Mouse (Mus musculus) myocyte (in vitro differentiated cells): ENCODE measurements around the gene Crocc. TPM values are rescaled to one million over a fixed set of nuclear protein-coding genes. Genes with fewer than 3 reads are reported as not detected.

Source experiments
- H3K27me3 ChIP-seq: one replicate; pipeline ENCODE4 v1.6.1; 2011; ENCODE audit not compliant: control insufficient read depth, insufficient read depth, insufficient read length
- H3K36me3 ChIP-seq: one replicate; pipeline ENCODE4 v1.6.1; 2011; ENCODE audit not compliant: control insufficient read depth, insufficient read depth
- H3K4me2 ChIP-seq: one replicate; pipeline ENCODE4 v1.6.1; 2011; ENCODE audit warnings: low read depth, control low read depth
- H3K4me3 ChIP-seq: one replicate; pipeline ENCODE4 v1.5.1; 2011; ENCODE audit warnings: mild to moderate bottlenecking, control low read depth, moderate library complexity
- H3K79me2 ChIP-seq: one replicate; pipeline ENCODE4 v1.6.1; 2011; ENCODE audit not compliant: control insufficient read depth, insufficient read depth
- H3ac ChIP-seq: one replicate; pipeline ENCODE4 v1.6.1; 2011; ENCODE audit not compliant: control insufficient read depth, insufficient read length
- CEBPB ChIP-seq: IDR thresholded peaks from 2 replicates; pipeline ENCODE4 v1.6.1; 2011; ENCODE audit warnings: mild to moderate bottlenecking, moderate library complexity; ENCODE audit not compliant: poor library complexity, insufficient read depth, severe bottlenecking
- E2F4 ChIP-seq: IDR thresholded peaks from one replicate; pipeline ENCODE4 v1.6.1; 2011; ENCODE audit warnings: mild to moderate bottlenecking, control low read depth, moderate library complexity; ENCODE audit not compliant: insufficient read depth
- MAX ChIP-seq: IDR thresholded peaks from one replicate; pipeline ENCODE4 v1.6.1; 2011; ENCODE audit warnings: low read depth, mild to moderate bottlenecking, control low read depth
- MYOD1 ChIP-seq, 3 experiments: IDR thresholded peaks; one replicate each; pipeline ENCODE4 v1.6.1; 2011; ENCODE audit warnings: control low read depth in 2 of 3, low read depth in 2 of 3, mild to moderate bottlenecking in 2 of 3, moderate library complexity in 1 of 3; ENCODE audit not compliant: insufficient read length in 2 of 3, control insufficient read depth in 1 of 3
- MYOG ChIP-seq, 3 experiments: IDR thresholded peaks; one replicate each; pipeline ENCODE4 v1.6.1; 2011; ENCODE audit warnings: control low read depth in 2 of 3, low read depth in 2 of 3, mild to moderate bottlenecking in 2 of 3; ENCODE audit not compliant: insufficient read length in 2 of 3, control insufficient read depth in 1 of 3, insufficient read depth in 1 of 3
- POLR2A ChIP-seq: IDR thresholded peaks from one replicate; pipeline ENCODE4 v1.6.1; 2011; ENCODE audit warnings: low read depth, mild to moderate bottlenecking, control low read depth, moderate library complexity; ENCODE audit not compliant: insufficient read length
- POLR2AphosphoS2 ChIP-seq: IDR thresholded peaks from one replicate; pipeline ENCODE4 v1.6.1; 2011; ENCODE audit warnings: low read depth, control low read depth; ENCODE audit not compliant: insufficient read length
- REST ChIP-seq: IDR thresholded peaks from one replicate; pipeline ENCODE4 v1.6.1; 2011; ENCODE audit warnings: mild to moderate bottlenecking, control low read depth, moderate library complexity; ENCODE audit not compliant: insufficient read depth, insufficient read length
- SRF ChIP-seq: IDR thresholded peaks from one replicate; pipeline ENCODE4 v1.6.1; 2011; ENCODE audit warnings: low read depth; ENCODE audit not compliant: control insufficient read depth, insufficient read length
- TCF12 ChIP-seq: IDR thresholded peaks from one replicate; pipeline ENCODE4 v1.6.1; 2011; ENCODE audit warnings: mild to moderate bottlenecking, control low read depth; ENCODE audit not compliant: poor library complexity, insufficient read depth, severe bottlenecking
- TCF3 ChIP-seq: IDR thresholded peaks from one replicate; pipeline ENCODE4 v1.6.1; 2011; ENCODE audit warnings: low read depth, control low read depth; ENCODE audit not compliant: insufficient read length
- USF1 ChIP-seq: IDR thresholded peaks from one replicate; pipeline ENCODE4 v1.6.1; 2011; ENCODE audit warnings: low read depth, mild to moderate bottlenecking, control low read depth, moderate library complexity
- polyA plus RNA-seq: library from polyadenylated mRNA; unstranded; fragments of >200 nt; fragmentation: generic; extraction: Trizol; gene quantifications from one replicate; pipeline ENCODE4 v1.2.1, GENCODE M21; 2012; ENCODE audit warnings: missing spikeins

Crocc gene
- polyA plus RNA-seq, 1 experiment = 3.9 TPM

DNA sequence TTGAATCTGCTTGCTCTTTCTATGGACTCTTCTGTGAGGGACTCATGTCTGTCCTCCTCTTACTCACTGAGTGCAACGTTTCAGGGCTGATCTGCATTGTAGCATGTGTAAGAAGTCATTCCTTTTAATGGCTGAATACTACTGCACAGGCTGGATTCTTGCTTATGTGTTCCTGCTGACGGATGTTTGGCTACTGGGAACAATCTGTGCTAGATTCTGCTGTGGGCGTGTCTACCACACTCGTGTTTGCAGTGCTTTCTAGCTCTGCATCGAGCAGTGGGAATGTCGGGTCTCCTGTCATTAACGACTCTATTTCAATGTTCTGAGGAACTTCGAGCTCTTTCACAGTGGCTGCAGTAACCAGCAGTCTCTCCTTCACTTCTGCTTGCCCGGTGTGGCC, 36.3 kb downstream of the Crocc start:
- no peaks in the 10 kb centered on the region for H3K79me2 ChIP-seq
- no peaks in the 10 kb centered on the region for H3K27me3 ChIP-seq
- H3K36me3 ChIP-seq = no peaks in the 10 kb centered on the region
- H3K4me2 ChIP-seq = no peak overlapping the region
- H3K4me3 ChIP-seq = no peak overlapping the region
- TF ChIP-seq E2F4 (no peak), POLR2A (no peak)
- no peak overlapping the region for H3ac ChIP-seq

DNA sequence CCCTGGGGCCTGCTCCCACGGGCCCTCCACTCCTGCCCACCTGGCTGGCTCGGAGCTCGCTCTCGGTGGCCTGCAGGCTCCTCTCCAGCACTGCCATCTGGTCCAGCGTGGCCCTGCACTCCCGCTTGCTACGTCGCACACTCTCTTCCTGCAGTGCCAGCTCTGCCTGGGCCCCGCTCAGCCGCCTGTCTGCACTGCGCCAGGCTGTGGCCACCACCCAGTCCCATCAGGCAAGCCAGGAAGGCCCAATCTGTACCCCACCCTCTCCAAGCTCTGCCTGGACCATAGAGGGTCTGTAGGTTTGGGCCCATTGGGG, 38.8 kb downstream of the Crocc start:
- Histone ChIP-seq H3K79me2 (no peaks in the 10 kb centered on the region), H3K27me3 (no peaks in the 10 kb centered on the region), H3K4me3 (no peak overlapping the region), H3K36me3 (no peaks in the 10 kb centered on the region), H3K4me2 (no peak overlapping the region), H3ac (no peak overlapping the region)
- no peak for TF ChIP-seq TCF3
- TF ChIP-seq MAX = no peak
- no peak for TF ChIP-seq MYOD1 (IDR thresholded peaks at IDR 0.05; ENCODE audit: control insufficient read depth in 1 of 3, insufficient read length in 2 of 3, low read depth in 2 of 3)
- TF ChIP-seq SRF = no peak
- no peak for TF ChIP-seq MYOG (IDR thresholded peaks at IDR 0.05; ENCODE audit: control insufficient read depth in 1 of 3, insufficient read depth in 1 of 3, insufficient read length in 2 of 3, low read depth in 2 of 3)
- TF ChIP-seq REST = no peak
- no peak for TF ChIP-seq POLR2A
- TF ChIP-seq TCF12 = no peak
- no peak for TF ChIP-seq E2F4
- TF ChIP-seq CEBPB = no peak
- TF ChIP-seq POLR2AphosphoS2 = no peak
- TF ChIP-seq USF1 = no peak

DNA sequence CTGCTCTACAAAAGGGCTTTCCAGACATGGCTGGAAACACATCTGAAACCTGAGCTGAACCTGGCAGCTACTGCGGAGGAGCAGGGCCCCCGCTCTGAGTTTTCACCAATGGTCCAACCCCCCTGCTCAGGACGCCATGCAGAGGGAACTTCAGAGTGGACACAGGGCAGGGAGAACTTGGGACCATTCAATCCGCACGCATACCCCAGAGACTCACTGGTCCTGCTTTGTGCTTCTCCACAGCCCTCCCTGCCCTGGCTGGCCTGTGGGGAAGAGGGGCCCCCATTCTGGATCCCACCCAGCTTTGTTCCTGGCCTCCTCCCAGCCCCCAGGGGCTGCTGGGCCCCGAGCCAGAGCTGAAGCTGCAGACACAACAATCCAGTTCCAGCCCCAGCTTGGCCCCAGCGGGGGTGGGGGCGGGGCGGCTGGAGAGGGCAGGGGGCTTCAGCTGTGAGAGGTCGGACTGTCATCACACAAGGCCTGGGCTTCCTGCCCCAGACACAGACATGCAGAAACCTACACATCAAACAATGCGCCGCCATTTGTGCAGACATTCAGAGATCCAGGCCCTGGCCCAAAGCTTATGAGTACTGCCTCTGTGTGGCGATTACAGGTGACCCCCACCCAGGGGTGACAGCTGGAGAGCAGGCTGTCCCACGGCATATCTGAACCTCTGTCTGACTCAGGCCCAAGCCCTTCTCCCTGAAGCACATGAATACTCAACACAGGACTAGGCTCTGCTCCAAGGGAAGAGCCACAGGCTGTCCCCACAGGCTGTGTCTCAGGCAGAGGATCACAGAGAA, 39.3 kb downstream of the Crocc start:
- Histone ChIP-seq H3K27me3 (no peaks in the 10 kb centered on the region), H3K79me2 (no peaks in the 10 kb centered on the region), H3K4me2 (no peak overlapping the region), H3K4me3 (no peak overlapping the region), H3K36me3 (no peaks in the 10 kb centered on the region), H3ac (no peak overlapping the region)
- TF ChIP-seq MYOD1 (IDR thresholded peaks at IDR 0.05; ENCODE audit: control insufficient read depth in 1 of 3, insufficient read length in 2 of 3, low read depth in 2 of 3) (no peak), CEBPB (no peak)

DNA sequence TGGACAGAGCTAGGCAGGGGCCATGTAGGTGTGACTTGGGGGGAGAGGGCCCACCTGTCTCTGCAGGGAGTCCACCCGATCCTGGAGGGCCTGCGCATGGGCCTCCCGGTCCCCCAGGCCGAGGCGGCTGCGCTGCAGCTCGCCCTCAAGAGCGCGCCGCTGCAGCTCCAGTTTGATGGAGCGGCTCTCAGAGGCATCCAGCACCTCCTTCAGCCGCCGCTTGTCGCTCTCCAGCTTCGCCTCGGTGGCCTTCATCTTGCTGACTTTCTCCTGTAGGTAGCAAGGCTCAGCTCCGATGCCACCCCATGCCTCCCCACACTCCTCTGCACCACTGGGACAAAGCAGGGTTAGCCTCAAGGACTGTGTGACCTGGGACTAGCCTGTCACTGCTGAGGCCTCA, 40.1 kb downstream of the Crocc start:
- Histone ChIP-seq H3K79me2 (no peaks in the 10 kb centered on the region), H3K36me3 (no peaks in the 10 kb centered on the region), H3K4me2 (no peak overlapping the region), H3K27me3 (no peaks in the 10 kb centered on the region), H3K4me3 (no peak overlapping the region), H3ac (no peak overlapping the region)
- TF ChIP-seq E2F4 (no peak), POLR2AphosphoS2 (no peak)

DNA sequence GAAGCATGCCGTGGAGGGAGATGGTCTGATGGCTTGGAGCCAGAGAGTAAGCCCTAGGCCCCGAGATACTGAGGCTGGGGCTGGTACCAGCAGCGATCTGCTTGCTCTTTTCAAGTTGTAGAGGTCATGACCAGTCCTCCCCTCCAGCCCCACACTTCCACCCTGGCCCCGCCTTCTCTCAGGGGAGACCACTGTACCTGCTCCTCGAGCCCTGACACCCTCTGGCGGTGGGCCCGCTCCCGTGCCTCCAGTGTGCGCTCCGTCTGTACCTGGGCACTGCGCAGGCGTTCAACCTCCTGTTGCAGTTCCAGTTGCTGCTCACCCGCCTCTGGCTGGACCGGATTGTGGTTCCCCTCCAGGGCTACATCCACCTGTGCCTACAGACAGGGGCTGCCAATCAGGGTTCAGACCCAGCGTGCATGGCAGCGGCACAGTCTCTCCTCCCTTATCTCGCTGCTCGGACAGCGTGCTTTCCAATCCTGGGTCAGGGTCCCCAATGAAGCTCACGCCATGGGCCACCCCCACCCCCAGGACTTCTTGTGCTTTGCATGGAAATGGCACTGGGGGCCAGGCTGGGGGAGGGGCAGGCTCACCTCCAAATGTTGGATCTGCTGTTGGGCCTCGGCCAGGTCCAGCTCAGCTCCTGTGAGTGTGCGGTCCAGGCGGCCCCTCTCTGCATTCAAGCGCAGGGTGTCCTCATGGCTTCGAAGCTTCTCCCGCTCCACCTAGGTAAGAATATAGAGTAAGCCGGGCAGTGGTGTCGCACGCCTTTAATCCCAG, 42.5 kb downstream of the Crocc start:
- Histone ChIP-seq H3K4me2 (no peak overlapping the region), H3K4me3 (no peak overlapping the region), H3K79me2 (no peaks in the 10 kb centered on the region), H3K36me3 (no peaks in the 10 kb centered on the region), H3ac (no peak overlapping the region), H3K27me3 (no peaks in the 10 kb centered on the region)
- TF ChIP-seq POLR2A = no peak
- no peak for TF ChIP-seq MAX
- TF ChIP-seq E2F4 = no peak
- TF ChIP-seq MYOG (IDR thresholded peaks at IDR 0.05; ENCODE audit: control insufficient read depth in 1 of 3, insufficient read depth in 1 of 3, insufficient read length in 2 of 3, low read depth in 2 of 3) = no peak
- no peak for TF ChIP-seq CEBPB
- no peak for TF ChIP-seq REST
- no peak for TF ChIP-seq POLR2AphosphoS2
- TF ChIP-seq USF1 = no peak
- no peak for TF ChIP-seq SRF
- TF ChIP-seq TCF3 = no peak
- no peak for TF ChIP-seq MYOD1 (IDR thresholded peaks at IDR 0.05; ENCODE audit: control insufficient read depth in 1 of 3, insufficient read length in 2 of 3, low read depth in 2 of 3)
- no peak for TF ChIP-seq TCF12
